Mouse (Mus musculus): Measurements from ENCODE around the gene Lrp2. TPM values are rescaled to one million over a fixed set of nuclear protein-coding genes. Genes with fewer than 3 reads are reported as not detected.

Gene Lrp2
- polyA plus RNA-seq, 1 experiment = 0.08 TPM

- 12% methylated on average over 3 of the region's 3 CpGs for WGBS
- no peak for DNase-seq
- Histone ChIP-seq H3K4me3 (replicated peaks; ENCODE audit: insufficient read depth, low read depth, low read length) (no peak overlapping the region), H3K4me1 (ENCODE audit: control insufficient read depth, insufficient read depth, low read length) (no peaks in the 10 kb centered on the region), H3K27ac (ENCODE audit: insufficient read depth, low read length) (no peak overlapping the region), H3K27me3 (ENCODE audit: control insufficient read depth, insufficient read depth, low read length) (no peaks in the 10 kb centered on the region)
- TF ChIP-seq CTCF (IDR thresholded peaks at IDR 0.05; ENCODE audit: borderline replicate concordance, insufficient read depth, low read depth, low read length) (no peak), POLR2A (IDR thresholded peaks at IDR 0.05; ENCODE audit: borderline replicate concordance, insufficient read depth, low read length) (no peak)
Observed at GRCm38 (mm10) chr2:69531528-69532055, 54.3 kb downstream of the Lrp2 start.

GRCm38 (mm10) chr2:69530691-69531527 lies 55.0 kb downstream of the Lrp2 start:
- WGBS = 24% methylated on average over 14 of the region's 14 CpGs
- no peak overlapping the region for H3K4me3 ChIP-seq (replicated peaks; ENCODE audit: insufficient read depth, low read depth, low read length)
- no peaks in the 10 kb centered on the region for H3K27me3 ChIP-seq (ENCODE audit: control insufficient read depth, insufficient read depth, low read length)
- DNase-seq = no peak
- H3K27ac ChIP-seq (ENCODE audit: insufficient read depth, low read length) = no peak overlapping the region
- H3K4me1 ChIP-seq (ENCODE audit: control insufficient read depth, insufficient read depth, low read length) = no peaks in the 10 kb centered on the region
- TF ChIP-seq CTCF (IDR thresholded peaks at IDR 0.05; ENCODE audit: borderline replicate concordance, insufficient read depth, low read depth, low read length) = no peak
- no peak for TF ChIP-seq POLR2A (IDR thresholded peaks at IDR 0.05; ENCODE audit: borderline replicate concordance, insufficient read depth, low read length)

- Histone ChIP-seq H3K4me1 (ENCODE audit: control insufficient read depth, insufficient read depth, low read length) (no peaks in the 10 kb centered on the region), H3K4me3 (replicated peaks; ENCODE audit: insufficient read depth, low read depth, low read length) (no peak overlapping the region), H3K27me3 (ENCODE audit: control insufficient read depth, insufficient read depth, low read length) (no peaks in the 10 kb centered on the region), H3K27ac (ENCODE audit: insufficient read depth, low read length) (no peak overlapping the region)
- no peak for TF ChIP-seq POLR2A (IDR thresholded peaks at IDR 0.05; ENCODE audit: borderline replicate concordance, insufficient read depth, low read length)
- TF ChIP-seq CTCF (IDR thresholded peaks at IDR 0.05; ENCODE audit: borderline replicate concordance, insufficient read depth, low read depth, low read length) = no peak
- DNase-seq = no peak
- 37% methylated on average over 5 of the region's 5 CpGs for WGBS
Observed at GRCm38 (mm10) chr2:69530126-69530525, 55.7 kb downstream of the Lrp2 start.

- Histone ChIP-seq H3K27ac (ENCODE audit: insufficient read depth, low read length) (no peak overlapping the region), H3K27me3 (ENCODE audit: control insufficient read depth, insufficient read depth, low read length) (no peaks in the 10 kb centered on the region), H3K4me3 (replicated peaks; ENCODE audit: insufficient read depth, low read depth, low read length) (no peak overlapping the region), H3K4me1 (ENCODE audit: control insufficient read depth, insufficient read depth, low read length) (no peaks in the 10 kb centered on the region)
- no peak for DNase-seq
- WGBS = 95% methylated on average over 2 of the region's 2 CpGs
- no peak for TF ChIP-seq CTCF (IDR thresholded peaks at IDR 0.05; ENCODE audit: borderline replicate concordance, insufficient read depth, low read depth, low read length)
- no peak for TF ChIP-seq POLR2A (IDR thresholded peaks at IDR 0.05; ENCODE audit: borderline replicate concordance, insufficient read depth, low read length)
Observed at GRCm38 (mm10) chr2:69520273-69520672, 65.6 kb downstream of the Lrp2 start.

- DNase-seq = no peak
- Histone ChIP-seq H3K27ac (ENCODE audit: insufficient read depth, low read length) (no peak overlapping the region), H3K4me1 (ENCODE audit: control insufficient read depth, insufficient read depth, low read length) (no peaks in the 10 kb centered on the region), H3K4me3 (replicated peaks; ENCODE audit: insufficient read depth, low read depth, low read length) (no peak overlapping the region), H3K27me3 (ENCODE audit: control insufficient read depth, insufficient read depth, low read length) (no peaks in the 10 kb centered on the region)
- WGBS = 86% methylated on average over 7 of the region's 7 CpGs
- TF ChIP-seq CTCF (IDR thresholded peaks at IDR 0.05; ENCODE audit: borderline replicate concordance, insufficient read depth, low read depth, low read length) (no peak), POLR2A (IDR thresholded peaks at IDR 0.05; ENCODE audit: borderline replicate concordance, insufficient read depth, low read length) (no peak)
Observed at GRCm38 (mm10) chr2:69518307-69518706, 67.6 kb downstream of the Lrp2 start.

- Histone ChIP-seq H3K27ac (ENCODE audit: insufficient read depth, low read length) (no peak overlapping the region), H3K4me3 (replicated peaks; ENCODE audit: insufficient read depth, low read depth, low read length) (no peak overlapping the region), H3K27me3 (ENCODE audit: control insufficient read depth, insufficient read depth, low read length) (no peaks in the 10 kb centered on the region), H3K4me1 (ENCODE audit: control insufficient read depth, insufficient read depth, low read length) (no peaks in the 10 kb centered on the region)
- WGBS = 90% methylated on average over 5 of the region's 5 CpGs
- TF ChIP-seq CTCF (IDR thresholded peaks at IDR 0.05; ENCODE audit: borderline replicate concordance, insufficient read depth, low read depth, low read length) = no peak
- no peak for TF ChIP-seq POLR2A (IDR thresholded peaks at IDR 0.05; ENCODE audit: borderline replicate concordance, insufficient read depth, low read length)
- DNase-seq = no peak
Observed at GRCm38 (mm10) chr2:69511766-69512165, 74.1 kb downstream of the Lrp2 start.

GRCm38 (mm10) chr2:69500357-69500756 lies 85.5 kb downstream of the Lrp2 start:
- no peak for TF ChIP-seq POLR2A (IDR thresholded peaks at IDR 0.05; ENCODE audit: borderline replicate concordance, insufficient read depth, low read length)
- TF ChIP-seq CTCF (IDR thresholded peaks at IDR 0.05; ENCODE audit: borderline replicate concordance, insufficient read depth, low read depth, low read length) = no peak
- no peak overlapping the region for H3K4me3 ChIP-seq (replicated peaks; ENCODE audit: insufficient read depth, low read depth, low read length)
- no peak for DNase-seq
- no peaks in the 10 kb centered on the region for H3K27me3 ChIP-seq (ENCODE audit: control insufficient read depth, insufficient read depth, low read length)
- no peak overlapping the region for H3K27ac ChIP-seq (ENCODE audit: insufficient read depth, low read length)
- H3K4me1 ChIP-seq (ENCODE audit: control insufficient read depth, insufficient read depth, low read length) = no peaks in the 10 kb centered on the region
- 92% methylated on average over 9 of the region's 9 CpGs for WGBS

GRCm38 (mm10) chr2:69493130-69493529 lies 92.7 kb downstream of the Lrp2 start:
- Histone ChIP-seq H3K4me3 (replicated peaks; ENCODE audit: insufficient read depth, low read depth, low read length) (no peak overlapping the region), H3K27me3 (ENCODE audit: control insufficient read depth, insufficient read depth, low read length) (no peaks in the 10 kb centered on the region), H3K27ac (ENCODE audit: insufficient read depth, low read length) (no peak overlapping the region), H3K4me1 (ENCODE audit: control insufficient read depth, insufficient read depth, low read length) (no peaks in the 10 kb centered on the region)
- WGBS = 91% methylated on average over 4 of the region's 4 CpGs
- TF ChIP-seq POLR2A (IDR thresholded peaks at IDR 0.05; ENCODE audit: borderline replicate concordance, insufficient read depth, low read length) (no peak), CTCF (IDR thresholded peaks at IDR 0.05; ENCODE audit: borderline replicate concordance, insufficient read depth, low read depth, low read length) (no peak)
- no peak for DNase-seq
